Mouse (Mus musculus) spleen, adult 2 months (tissue): Measurements from ENCODE around the gene Poc5. TPM values are rescaled to one million over a fixed set of nuclear protein-coding genes. Genes with fewer than 3 reads are reported as not detected.

Experiments
- DNase-seq, 2 experiments: peaks; one replicate each; pipeline versions ENCODE4 v3.0.0 to v3.0.0-alpha.2; 2012 to 2021; ENCODE audit warnings: low spot score in 2 of 2, low read depth in 1 of 2
- H3K27ac ChIP-seq: fragments of 200-500 bp; 2 replicates; pipeline ENCODE4 v1.5.1; 2012; ENCODE audit warnings: low read length, inconsistent platforms; ENCODE audit not compliant: insufficient read depth
- H3K27me3 ChIP-seq: fragments of 200-500 bp; 2 replicates; pipeline ENCODE4 v1.6.1; 2012; ENCODE audit warnings: mild to moderate bottlenecking, moderate library complexity, low read length, inconsistent platforms; ENCODE audit not compliant: control insufficient read depth, insufficient read depth
- H3K36me3 ChIP-seq: fragments of 200-500 bp; 2 replicates; pipeline ENCODE4 v1.6.1; 2012; ENCODE audit warnings: mild to moderate bottlenecking, low read length, inconsistent platforms; ENCODE audit not compliant: control insufficient read depth, insufficient read depth
- H3K4me1 ChIP-seq: fragments of 200-500 bp; 2 replicates; pipeline ENCODE4 v1.6.1; 2011; ENCODE audit warnings: inconsistent platforms; ENCODE audit not compliant: control insufficient read depth, insufficient read depth, insufficient read length
- H3K4me3 ChIP-seq: fragments of 200-500 bp; 2 replicates; pipeline ENCODE4 v1.5.1; 2011; ENCODE audit warnings: mild to moderate bottlenecking, inconsistent platforms; ENCODE audit not compliant: insufficient read depth, insufficient read length; ENCODE audit errors: extremely low read depth
- CTCF ChIP-seq: fragments of 200-500 bp; IDR thresholded peaks from 2 replicates; pipeline ENCODE4 v1.5.1; 2011; ENCODE audit warnings: mild to moderate bottlenecking, inconsistent platforms; ENCODE audit not compliant: insufficient read depth, insufficient read length, insufficient replicate concordance; ENCODE audit errors: extremely low read depth
- POLR2A ChIP-seq: fragments of 200-500 bp; IDR thresholded peaks from 2 replicates; pipeline ENCODE4 v1.6.1; 2011; ENCODE audit warnings: low read depth, low read length, inconsistent platforms
- WGBS: fragments of 180-500 bp; shearing (Covaris S2); methylation state at CpG from one replicate; pipeline ENCODE4 v1.1.7; 2018; 5-methylcytosine and 5-hydroxymethylcytosine counted together
- polyA plus RNA-seq: library from polyadenylated mRNA; depleted of rRNA; stranded (reverse); fragments of >200 nt; gene quantifications from 2 replicates; pipeline ENCODE4 v1.2.3, GENCODE M21; 2012

The Poc5 gene
- polyA plus RNA-seq, 1 experiment: 3.5 TPM

- no peak for DNase-seq
- Histone ChIP-seq H3K27ac (no peak overlapping the region), H3K36me3 (no peaks in the 10 kb centered on the region), H3K27me3 (no peaks in the 10 kb centered on the region), H3K4me1 (no peaks in the 10 kb centered on the region), H3K4me3 (no peak overlapping the region)
- TF ChIP-seq POLR2A (no peak), CTCF (no peak)
- WGBS: 91% methylated on average over 18 of the region's 18 CpGs
These were observed 11.2 kb upstream of the Poc5 start for GRCm38 (mm10) chr13:96376871-96377270.

- WGBS: 23% methylated on average over 4 of the region's 4 CpGs
These were observed 10.2 kb upstream of the Poc5 start for GRCm38 (mm10) chr13:96377883-96378282.

GRCm38 (mm10) chr13:96389301-96389700, 1.2 kb downstream of the Poc5 start:
- TF ChIP-seq POLR2A: no peak
- no peak for TF ChIP-seq CTCF
- H3K36me3 ChIP-seq: peaks cover 22% of the 10 kb centered on the region
- H3K27me3 ChIP-seq: no peaks in the 10 kb centered on the region
- H3K27ac ChIP-seq: no peak overlapping the region
- DNase-seq: no peak
- 0 out of 2 replicates have a peak, but pooled peaks cover 3% of the 10 kb centered on the region for H3K4me1 ChIP-seq
- WGBS: 53% methylated on average over 2 of the region's 2 CpGs
- H3K4me3 ChIP-seq: no peak overlapping the region

More at GRCm38 (mm10) chr13:96377883-96378282, 10.2 kb upstream of the Poc5 start:
- H3K4me3 ChIP-seq: no peak overlapping the region
- no peaks in the 10 kb centered on the region for H3K36me3 ChIP-seq
- H3K27me3 ChIP-seq: no peaks in the 10 kb centered on the region
- no peak for DNase-seq
- no peak overlapping the region for H3K27ac ChIP-seq
- TF ChIP-seq POLR2A (no peak), CTCF (no peak)
- H3K4me1 ChIP-seq: no peaks in the 10 kb centered on the region

GRCm38 (mm10) chr13:96401251-96401650, 13.2 kb downstream of the Poc5 start:
- no peak overlapping the region for H3K4me3 ChIP-seq
- no peak overlapping the region for H3K27ac ChIP-seq
- no peak for TF ChIP-seq POLR2A
- no peak for TF ChIP-seq CTCF
- no peaks in the 10 kb centered on the region for H3K4me1 ChIP-seq
- no peak for DNase-seq
- H3K27me3 ChIP-seq: no peaks in the 10 kb centered on the region
- 96% methylated on average over 5 of the region's 5 CpGs for WGBS
- H3K36me3 ChIP-seq: peaks cover 62% of the 10 kb centered on the region

GRCm38 (mm10) chr13:96405518-96405917, 17.4 kb downstream of the Poc5 start:
- peaks cover 47% of the 10 kb centered on the region for H3K36me3 ChIP-seq

GRCm38 (mm10) chr13:96407040-96407439, 18.9 kb downstream of the Poc5 start:
- no peak for DNase-seq
- TF ChIP-seq CTCF (no peak), POLR2A (no peak)
- peaks cover 48% of the 10 kb centered on the region for H3K36me3 ChIP-seq
- H3K27me3 ChIP-seq: no peaks in the 10 kb centered on the region
- no peaks in the 10 kb centered on the region for H3K4me1 ChIP-seq
- 75% methylated on average over 4 of the region's 4 CpGs for WGBS
- no peak overlapping the region for H3K4me3 ChIP-seq
- no peak overlapping the region for H3K27ac ChIP-seq

More at GRCm38 (mm10) chr13:96405518-96405917, 17.4 kb downstream of the Poc5 start:
- DNase-seq: no peak
- 97% methylated on average over 2 of the region's 2 CpGs for WGBS
- Histone ChIP-seq H3K4me3 (no peak overlapping the region), H3K27me3 (no peaks in the 10 kb centered on the region), H3K4me1 (no peaks in the 10 kb centered on the region), H3K27ac (no peak overlapping the region)
- TF ChIP-seq POLR2A: no peak
- TF ChIP-seq CTCF: no peak

GRCm38 (mm10) chr13:96408786-96409185, 20.7 kb downstream of the Poc5 start:
- TF ChIP-seq CTCF: no peak
- TF ChIP-seq POLR2A: no peak
- H3K4me1 ChIP-seq: no peaks in the 10 kb centered on the region
- no peak overlapping the region for H3K4me3 ChIP-seq
- no peak for DNase-seq
- peaks cover 37% of the 10 kb centered on the region for H3K36me3 ChIP-seq
- WGBS: 95% methylated on average over 1 of the region's 1 CpGs
- no peaks in the 10 kb centered on the region for H3K27me3 ChIP-seq
- H3K27ac ChIP-seq: no peak overlapping the region
